Mouse (Mus musculus) kidney, adult 2 months (tissue): Measurements from ENCODE around the gene 1110051M20Rik.

Source experiments
- CTCF ChIP-seq: fragments of 200-500 bp; conservative IDR thresholded peaks from 2 replicates; pipeline ENCODE4 v1.5.1; 2011; ENCODE audit warnings: low read depth, mild to moderate bottlenecking, control low read depth, low read length, moderate library complexity, mixed read lengths; ENCODE audit not compliant: insufficient read depth, insufficient read length
- POLR2A ChIP-seq: fragments of 200-500 bp; IDR thresholded peaks from one replicate; pipeline ENCODE4 v1.6.1; 2011; ENCODE audit warnings: low read depth, low read length, control low read depth

DNA sequence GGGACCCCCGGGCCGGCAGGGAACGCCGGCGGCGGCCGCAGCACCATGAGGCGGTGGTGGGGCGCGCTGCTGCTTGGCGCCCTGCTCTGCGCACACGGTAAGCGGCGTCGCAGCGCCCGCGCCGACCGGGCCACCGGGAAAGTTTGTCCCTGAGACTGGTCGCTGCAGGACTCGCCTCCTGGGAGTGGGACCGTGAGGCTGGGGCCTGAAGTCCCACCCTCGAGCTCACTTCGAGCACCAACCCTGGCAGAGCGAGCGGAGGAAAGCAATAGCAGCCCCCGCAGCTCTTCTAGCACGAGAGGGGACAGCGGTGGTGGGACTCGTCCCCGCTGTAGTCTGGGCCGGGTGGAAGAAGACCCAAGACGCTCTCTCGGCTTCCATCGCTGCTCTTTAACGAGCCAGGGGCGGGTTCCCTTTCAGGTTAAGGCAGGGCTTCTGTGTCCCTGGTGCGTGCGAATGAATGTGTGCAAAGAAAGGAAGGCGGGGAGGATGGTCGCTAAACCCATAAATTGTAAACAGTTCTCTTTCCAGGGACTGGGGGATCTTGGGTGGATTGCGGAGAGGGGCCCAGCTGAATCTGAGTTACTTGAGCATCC is 13.2 kb upstream of the 1110051M20Rik start:
- no peak for TF ChIP-seq CTCF
- TF ChIP-seq POLR2A = no peak
